In the genomic region with DNA sequence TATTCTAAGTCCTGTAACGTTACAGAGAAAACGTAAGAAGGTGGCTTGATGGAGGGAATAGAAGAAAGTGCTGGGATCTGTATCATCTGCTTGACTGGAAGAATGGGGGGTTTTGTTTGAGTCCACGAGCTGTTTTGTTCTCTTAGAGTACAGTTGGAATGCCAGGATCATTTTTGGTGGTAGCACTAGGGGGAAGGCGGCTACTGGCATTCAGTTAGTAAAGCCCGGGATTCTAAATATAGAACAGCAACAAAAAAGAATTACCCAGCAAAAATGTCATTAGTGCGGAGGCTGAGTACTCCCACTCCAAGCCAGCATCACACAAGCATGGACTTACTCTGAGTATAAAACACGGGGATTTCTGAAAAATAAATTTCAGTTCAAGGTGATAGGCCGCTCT, we compare ENCODE assay signal across 30 mouse cellular contexts. TPM values are rescaled to one million over a fixed set of nuclear protein-coding genes. Genes with fewer than 3 reads are reported as not detected.
DNase-seq lines count a peak whose midpoint lies in the region; ATAC-seq and TF ChIP-seq lines count a peak whose summit lies in the region.
"Had no signal": no experiment of that assay in that cellular context is flagged by ENCODE, and none has a peak within 500 bp of the region (broad histone marks: within the 10 kb centered on the region; RNA-seq: fewer than 3 reads in every experiment).

No protein-coding gene starts in this region.

- H3K9ac ChIP-seq in heart, embryonic 11.5 days (ENCODE audit: low read depth, low read length): 0 out of 2 replicates have a peak overlapping the region, but pooled peaks have one; percentile 4
- H3K9ac ChIP-seq in heart, postnatal 0 days (replicated peaks; ENCODE audit: low read depth, low read length): no peak overlapping the region
- no peak overlapping the region for H3K9ac ChIP-seq in lung, postnatal 0 days (replicated peaks; ENCODE audit: low read depth)
- H3K9ac ChIP-seq: embryonic facial prominence, embryonic 13.5 days; forebrain, embryonic 12.5 days; hindbrain, embryonic 13.5 days; limb, embryonic 15.5 days; liver, embryonic 14.5 days; lung, embryonic 14.5 days had no signal

- 65% methylated on average over 8 of the region's 8 CpGs for WGBS in heart, embryonic 11.5 days (ENCODE audit: insufficient replicate concordance)
- WGBS in heart, postnatal 0 days: 46% methylated on average over 8 of the region's 8 CpGs
- WGBS in lung, postnatal 0 days: 86% methylated on average over 8 of the region's 8 CpGs

- DNase-seq in heart, adult 18-20 months: no peak
- peak; percentile 35 for DNase-seq in heart, postnatal 0 days (ENCODE audit: low spot score)
- DNase-seq in heart, postnatal 25 days (ENCODE audit: low spot score): no peak
- no peak for DNase-seq in testis, postnatal 10 days (ENCODE audit: low spot score)
- DNase-seq in lung, postnatal 0 days (ENCODE audit: low spot score): no peak
- DNase-seq: adrenal gland, adult 2 months; B cell, adult 2 months; cerebellum, adult 18-20 months; cerebellum, postnatal 36 days; embryo, embryonic 11 days; kidney, adult 18-20 months; kidney, postnatal 4 days; left cerebral cortex, postnatal 4 days; lung, embryonic 14.5 days; lung, postnatal 36 days; midbrain, embryonic 14.5 days; thymus, adult 18-20 months; thymus, postnatal 36 days had no signal

- H3K4me1 ChIP-seq in heart, embryonic 11.5 days (ENCODE audit: control insufficient read depth, insufficient read depth, low read length): peaks cover 16% of the 10 kb centered on the region
- H3K4me1 ChIP-seq in heart, postnatal 0 days (ENCODE audit: control insufficient read depth, insufficient read depth): peaks cover 14% of the 10 kb centered on the region; the same call in 1 of the 2 replicates
- H3K4me1 ChIP-seq in testis, adult 2 months (ENCODE audit: control insufficient read depth, insufficient read depth, low read length): no peaks in the 10 kb centered on the region
- H3K4me1 ChIP-seq in lung, postnatal 0 days (ENCODE audit: insufficient read depth, low read depth, low read length): peaks cover 14% of the 10 kb centered on the region
- H3K4me1 ChIP-seq: embryonic facial prominence, embryonic 13.5 days; forebrain, embryonic 12.5 days; hindbrain, embryonic 13.5 days; limb, embryonic 15.5 days had no signal

- TF ChIP-seq POLR2A in testis, adult 2 months (IDR thresholded peaks at IDR 0.05; ENCODE audit: control insufficient read depth, low read depth, low read length): no peak

- H3K36me3 ChIP-seq in heart, embryonic 11.5 days (ENCODE audit: control insufficient read depth, insufficient read depth, low read length): peaks cover 13% of the 10 kb centered on the region
- peaks cover 22% of the 10 kb centered on the region for H3K36me3 ChIP-seq in heart, postnatal 0 days (replicated peaks; ENCODE audit: control insufficient read depth, insufficient read depth, low read length)
- H3K36me3 ChIP-seq in testis, adult 2 months (ENCODE audit: control insufficient read depth, insufficient read depth, low read length): no peaks in the 10 kb centered on the region; the same call in none of the 2 replicates
- H3K36me3 ChIP-seq in lung, postnatal 0 days (ENCODE audit: insufficient read depth, low read length): peaks cover 22% of the 10 kb centered on the region

- no peak for ATAC-seq in heart, embryonic 11.5 days (replicated peaks; ENCODE audit: insufficient number of reproducible peaks, low FRiP score, low TSS enrichment)
- peak; percentile 60; the same call in 1 of the 2 replicates for ATAC-seq in heart, postnatal 0 days (ENCODE audit: insufficient read depth, low read depth)
- ATAC-seq in lung, postnatal 0 days: no peak
- ATAC-seq: inflammation-experienced regulatory T-cells, adult 6 months had no signal

- no peak for TF ChIP-seq CTCF in heart, postnatal 0 days (IDR thresholded peaks at IDR 0.05; ENCODE audit: low read depth)
- TF ChIP-seq CTCF in testis, adult 2 months (IDR thresholded peaks at IDR 0.05; ENCODE audit: control insufficient read depth, insufficient read depth, insufficient replicate concordance, low read depth, low read length): no peak
- no peak for TF ChIP-seq CTCF in lung, postnatal 0 days (IDR thresholded peaks at IDR 0.05)

- H3K9me3 ChIP-seq in heart, embryonic 11.5 days (replicated peaks; ENCODE audit: control insufficient read depth, low read length): no peaks in the 10 kb centered on the region
- H3K9me3 ChIP-seq in heart, postnatal 0 days (replicated peaks; ENCODE audit: control insufficient read depth, low read length): no peaks in the 10 kb centered on the region
- no peaks in the 10 kb centered on the region for H3K9me3 ChIP-seq in lung, postnatal 0 days (ENCODE audit: low read length)
- H3K9me3 ChIP-seq: embryonic facial prominence, embryonic 13.5 days; forebrain, embryonic 12.5 days; G1E; hindbrain, embryonic 13.5 days; limb, embryonic 15.5 days had no signal

- no peak for TF ChIP-seq EP300 in heart, postnatal 0 days (IDR thresholded peaks at IDR 0.05; ENCODE audit: low read depth)
- no peak for TF ChIP-seq EP300 in lung, postnatal 0 days (IDR thresholded peaks at IDR 0.05)

- intact Hi-C loops in heart, postnatal 25 days (cut with DNase I): no loop called here

- H3K27ac ChIP-seq in heart, embryonic 11.5 days (ENCODE audit: low read depth, low read length): peak overlapping the region; percentile 73
- peak overlapping the region; percentile 50; the same call in 1 of the 2 replicates for H3K27ac ChIP-seq in heart, postnatal 0 days (ENCODE audit: low read depth)
- H3K27ac ChIP-seq in testis, adult 2 months (ENCODE audit: control insufficient read depth, insufficient read depth, low read depth, low read length): peak overlapping the region; percentile 70
- H3K27ac ChIP-seq in lung, postnatal 0 days (ENCODE audit: low read length): no peak overlapping the region
- H3K27ac ChIP-seq: embryonic facial prominence, embryonic 13.5 days; forebrain, embryonic 12.5 days; hindbrain, embryonic 13.5 days; limb, embryonic 15.5 days; liver, embryonic 14.5 days had no signal

- peak overlapping the region; percentile 22 for H3K4me2 ChIP-seq in heart, embryonic 11.5 days
- no peak overlapping the region for H3K4me2 ChIP-seq in heart, postnatal 0 days (ENCODE audit: low read depth, low read length)
- no peak overlapping the region for H3K4me2 ChIP-seq in lung, postnatal 0 days (replicated peaks; ENCODE audit: low read depth, low read length)
- H3K4me2 ChIP-seq: embryonic facial prominence, embryonic 13.5 days; forebrain, embryonic 12.5 days; hindbrain, embryonic 13.5 days; limb, embryonic 15.5 days; lung, embryonic 14.5 days had no signal

- no peaks in the 10 kb centered on the region for H3K27me3 ChIP-seq in heart, embryonic 11.5 days (ENCODE audit: control insufficient read depth, insufficient read depth, low read length)
- H3K27me3 ChIP-seq in heart, postnatal 0 days (ENCODE audit: control insufficient read depth, insufficient read depth, low read length): no peaks in the 10 kb centered on the region
- no peaks in the 10 kb centered on the region for H3K27me3 ChIP-seq in testis, adult 2 months (ENCODE audit: control insufficient read depth, insufficient read depth, low read length)
- no peaks in the 10 kb centered on the region for H3K27me3 ChIP-seq in lung, postnatal 0 days (replicated peaks; ENCODE audit: insufficient read depth, low read length)
- H3K27me3 ChIP-seq: CH12.LX; embryonic facial prominence, embryonic 13.5 days; forebrain, embryonic 12.5 days; hindbrain, embryonic 13.5 days; limb, embryonic 15.5 days had no signal

- H3K4me3 ChIP-seq in heart, embryonic 11.5 days (ENCODE audit: low read depth, low read length): no peak overlapping the region
- H3K4me3 ChIP-seq in heart, postnatal 0 days (ENCODE audit: low read depth, low read length): no peak overlapping the region
- no peak overlapping the region for H3K4me3 ChIP-seq in testis, adult 2 months (ENCODE audit: control insufficient read depth, low read depth, low read length)
- H3K4me3 ChIP-seq in lung, postnatal 0 days (ENCODE audit: low read depth, low read length): no peak overlapping the region
- H3K4me3 ChIP-seq: embryonic facial prominence, embryonic 13.5 days; erythroblast, embryonic 14.5 days; forebrain, embryonic 12.5 days; hindbrain, embryonic 13.5 days; limb, embryonic 15.5 days had no signal

RNA-seq across cellular contexts. Expression of a gene that starts 29.0 kb away (rescaled TPM):
- polyA plus RNA-seq in heart, embryonic 11.5 days (2014; fragmentation: Nextera tagmentation; extraction: Ambion mirVana): 32.8 and 35.7 TPM in 2 replicates
- 100 to 1,000 TPM; 118 to 119 TPM for total RNA-seq in heart, adult 18-20 months (2021)
- total RNA-seq in heart, postnatal 0 days (2014; rRNA removed; ENCODE audit: low replicate concordance): 102 and 138 TPM in 2 replicates
- 20.0 and 21.3 TPM in 2 replicates for polyA plus RNA-seq in heart, postnatal 0 days (2015; fragmentation: Nextera tagmentation; extraction: Ambion mirVana)
- total RNA-seq in heart, postnatal 25 days (2021): 100 to 1,000 TPM; 107 to 112 TPM
- polyA plus RNA-seq in testis, adult 2 months (2012; rRNA removed): 38.6 and 41.4 TPM in 2 replicates
- 37.3 and 37.7 TPM in 2 replicates for polyA plus RNA-seq in lung, postnatal 0 days (2015; fragmentation: Nextera tagmentation; extraction: Ambion mirVana)

RNA-seq across cellular contexts. Expression of a gene that starts 43.8 kb away (rescaled TPM):
- 1.4 and 1.8 TPM in 2 replicates for polyA plus RNA-seq in heart, embryonic 11.5 days (2014; fragmentation: Nextera tagmentation; extraction: Ambion mirVana)
- total RNA-seq in heart, adult 18-20 months (2021): under 1 TPM; 0.65 to 0.82 TPM
- 3.0 TPM in 1 of 2 replicates, not detected in the other for total RNA-seq in heart, postnatal 0 days (2014; rRNA removed; ENCODE audit: low replicate concordance)
- 0.60 and 0.91 TPM in 2 replicates for polyA plus RNA-seq in heart, postnatal 0 days (2015; fragmentation: Nextera tagmentation; extraction: Ambion mirVana)
- total RNA-seq in heart, postnatal 25 days (2021): under 1 TPM; 0.21 to 0.31 TPM
- polyA plus RNA-seq in testis, adult 2 months (2012; rRNA removed): 0.35 TPM in 1 of 2 replicates, not detected in the other
- polyA plus RNA-seq in lung, postnatal 0 days (2015; fragmentation: Nextera tagmentation; extraction: Ambion mirVana): 1.5 and 1.8 TPM in 2 replicates
- total RNA-seq: gastrocnemius, adult 8-10 months had no signal
- polyA plus RNA-seq: G1E had no signal
